Mouse (Mus musculus) naive thymus-derived CD4-positive, alpha-beta T cell, adult 2 months (primary cell): ENCODE measurements around the gene Gm20388.

Source experiments
- DNase-seq: peaks from one replicate; pipeline ENCODE4 v3.0.0-alpha.2; 2011; ENCODE audit warnings: low read depth

Gene Gm20388

GRCm38 (mm10) chr8:121985673-121986072, 2075.0 kb downstream of the Gm20388 start:
- DNase-seq: no peak

GRCm38 (mm10) chr8:121987892-121988291, 2077.3 kb downstream of the Gm20388 start:
- DNase-seq: no peak

GRCm38 (mm10) chr8:121990506-121991255, 2080.0 kb downstream of the Gm20388 start:
- no peak for DNase-seq

DNA sequence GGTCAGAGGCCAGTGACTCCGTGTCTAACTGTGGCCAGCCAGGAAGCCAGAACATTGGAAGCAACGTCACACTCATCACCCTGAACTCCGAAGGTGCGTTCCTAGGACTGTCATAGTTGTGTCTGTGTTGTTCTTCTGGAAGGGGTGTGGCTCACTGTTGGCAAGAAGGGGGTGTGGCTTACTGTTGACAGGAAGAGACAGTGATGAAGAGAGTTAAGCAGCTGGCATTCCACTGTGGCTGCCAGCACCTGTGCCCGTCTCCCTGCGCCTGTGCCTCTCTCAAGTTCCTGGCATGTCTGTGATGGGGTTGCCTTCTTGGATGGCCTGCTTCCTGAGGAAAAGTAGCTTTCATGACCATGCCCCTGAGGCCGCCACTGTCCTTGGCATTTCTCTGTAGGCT, 2081.0 kb downstream of the Gm20388 start:
- no peak for DNase-seq

DNA sequence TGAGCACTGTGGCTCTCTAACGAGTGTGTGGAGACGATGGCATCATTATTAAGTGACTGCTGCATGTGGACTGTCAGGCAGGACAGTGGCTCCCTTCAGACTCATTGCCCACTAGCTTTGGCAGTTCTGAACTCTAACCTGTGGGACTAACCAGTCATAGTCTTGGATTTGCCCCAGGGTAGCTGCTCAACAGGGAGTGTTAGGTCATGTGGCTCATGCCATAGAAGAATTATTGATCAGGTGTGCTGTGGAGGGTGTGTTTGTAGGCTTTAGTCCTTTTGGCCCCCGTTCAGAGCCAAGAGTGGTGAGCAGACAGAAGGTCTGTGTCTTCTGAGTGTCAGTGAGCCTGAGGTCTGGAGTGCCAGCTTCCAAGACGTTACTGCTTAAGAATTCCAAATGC, 2082.3 kb downstream of the Gm20388 start:
- DNase-seq: no peak

DNA sequence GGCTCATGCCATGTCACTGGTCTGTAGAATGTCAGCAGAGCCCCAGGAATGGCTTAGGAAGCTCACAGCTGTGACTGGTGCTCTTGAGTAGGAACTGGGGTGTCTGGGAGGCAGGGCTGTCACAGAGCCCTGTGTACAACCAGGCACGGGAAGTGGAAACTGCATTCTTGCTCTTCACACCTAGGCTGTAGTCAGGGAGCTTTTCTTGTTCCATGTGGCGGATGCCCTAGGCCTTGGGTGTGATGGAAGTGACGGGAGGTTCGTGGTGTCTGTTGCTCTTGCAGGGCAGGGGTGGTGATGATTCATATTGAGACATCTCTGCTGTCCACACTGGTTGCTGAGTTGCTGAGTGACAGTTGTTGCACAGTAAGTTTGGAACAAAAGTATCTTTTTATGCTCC, 2084.5 kb downstream of the Gm20388 start:
- DNase-seq: no peak

GRCm38 (mm10) chr8:121995895-121996294, 2085.3 kb downstream of the Gm20388 start:
- DNase-seq: no peak

- no peak for DNase-seq
Measured at GRCm38 (mm10) chr8:121998631-121999030, 2088.0 kb downstream of the Gm20388 start.

GRCm38 (mm10) chr8:121999211-121999610, 2088.6 kb downstream of the Gm20388 start:
- DNase-seq: no peak

GRCm38 (mm10) chr8:122001339-122002115, 2090.9 kb downstream of the Gm20388 start:
- no peak for DNase-seq

DNA sequence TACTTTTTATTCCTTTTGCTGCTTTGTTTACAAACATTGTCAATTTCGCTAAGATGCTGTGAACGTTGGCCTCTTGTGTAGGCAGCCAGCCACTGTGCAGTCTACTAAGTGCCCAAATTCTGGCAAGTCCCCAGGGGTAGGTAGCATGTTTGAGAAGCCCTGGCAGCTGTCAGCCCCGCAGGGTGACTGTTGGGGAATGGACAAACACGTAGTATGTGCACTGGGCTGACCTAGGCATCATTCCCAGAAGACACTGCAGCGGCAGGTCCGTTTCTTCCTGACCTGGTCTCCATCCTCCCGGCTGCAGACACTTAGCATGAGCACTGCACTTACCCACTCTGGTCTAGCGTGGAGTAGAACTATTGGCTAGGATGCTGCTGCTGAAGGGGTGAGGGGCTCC, 2093.0 kb downstream of the Gm20388 start:
- DNase-seq: no peak

DNA sequence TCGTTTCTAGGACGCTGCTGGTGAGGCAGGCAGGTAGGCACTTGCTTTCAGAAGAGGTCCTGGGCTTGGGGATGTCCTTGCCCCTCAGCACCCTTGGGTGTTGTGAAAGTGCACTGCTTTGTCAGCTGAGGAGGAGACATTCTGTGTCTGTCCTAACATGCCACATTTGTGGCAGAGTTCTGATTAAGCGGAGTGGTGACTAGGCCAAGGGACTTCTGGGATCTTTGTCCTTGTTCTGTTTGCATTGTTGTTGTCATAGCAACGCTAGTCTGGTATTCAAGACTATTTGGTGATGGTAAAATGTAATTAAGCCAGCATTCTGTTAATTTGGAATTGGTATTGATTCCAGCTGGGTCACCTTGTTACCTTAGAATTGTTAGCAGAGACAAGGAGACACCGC, 2093.5 kb downstream of the Gm20388 start:
- DNase-seq: no peak

GRCm38 (mm10) chr8:122005422-122006204, 2095.0 kb downstream of the Gm20388 start:
- no peak for DNase-seq

- DNase-seq: no peak
Measured at GRCm38 (mm10) chr8:122006688-122007484, 2096.2 kb downstream of the Gm20388 start.

DNA sequence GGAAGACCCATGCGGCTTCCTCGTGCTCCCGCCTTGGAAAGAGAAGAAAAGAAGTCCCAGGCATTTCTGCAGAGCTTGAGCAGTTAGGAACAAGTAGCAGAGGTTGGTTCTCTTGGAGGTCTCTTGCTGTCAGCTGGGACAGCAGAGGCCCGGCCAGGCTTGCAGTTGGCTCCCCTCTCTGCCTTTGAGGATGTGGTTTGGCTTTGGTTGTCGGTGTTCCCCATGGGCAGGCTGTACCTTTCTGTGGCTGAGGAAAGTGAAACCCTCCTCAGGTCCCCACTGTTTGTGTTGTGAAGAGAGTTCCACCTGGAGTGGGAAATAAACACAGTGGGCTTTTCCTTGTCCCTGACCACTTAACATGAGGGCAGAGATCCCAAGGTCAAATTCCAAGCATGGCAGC, 2097.8 kb downstream of the Gm20388 start:
- DNase-seq: no peak

DNA sequence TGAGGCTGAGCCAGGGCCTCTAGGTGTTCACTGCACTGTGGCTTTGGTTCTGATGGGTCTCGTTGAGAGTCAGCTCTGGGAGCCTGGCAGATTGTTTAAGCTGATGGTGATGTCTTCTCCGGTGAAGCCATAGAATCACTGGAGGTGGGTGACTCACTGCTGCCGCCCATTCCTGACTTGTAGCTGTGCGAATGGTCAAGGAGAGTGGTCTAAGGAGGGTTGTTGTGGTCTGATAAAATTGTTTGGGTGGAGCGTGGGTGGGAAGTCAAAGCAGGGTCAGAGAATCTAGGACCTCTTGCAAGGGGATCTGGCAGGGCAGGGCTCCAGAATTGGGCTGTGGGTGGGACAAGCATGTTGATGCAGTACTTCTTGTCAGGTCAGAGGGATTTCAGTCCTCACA, 2100.0 kb downstream of the Gm20388 start:
- DNase-seq: no peak

DNA sequence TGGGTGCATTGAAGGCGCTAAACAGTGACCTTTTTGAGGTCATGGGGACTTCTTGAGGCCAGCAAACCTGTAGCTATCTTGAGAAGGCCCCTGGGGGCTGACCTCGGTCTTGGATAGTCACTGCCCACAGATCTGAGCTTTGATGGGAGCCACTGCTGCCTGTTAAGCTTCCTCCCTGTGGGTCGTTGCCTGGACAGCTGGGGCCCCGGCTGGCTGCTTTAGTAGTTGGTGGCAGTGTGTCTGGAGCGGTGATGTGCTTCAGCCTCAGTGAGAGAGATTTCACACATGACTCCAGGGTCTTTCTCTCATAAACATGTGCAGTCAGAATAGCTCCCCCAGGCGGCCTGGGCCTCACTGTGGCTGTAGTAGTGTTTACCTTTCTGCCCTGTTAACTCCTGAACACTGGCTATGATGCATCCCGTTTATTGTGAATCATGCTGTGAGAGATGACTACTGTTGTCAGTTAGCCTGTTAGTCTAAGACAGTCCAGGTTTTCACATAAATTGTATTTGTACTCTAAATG, 2100.5 kb downstream of the Gm20388 start:
- DNase-seq: no peak

- DNase-seq: no peak
Measured at GRCm38 (mm10) chr8:122014606-122015005, 2104.0 kb downstream of the Gm20388 start.

DNA sequence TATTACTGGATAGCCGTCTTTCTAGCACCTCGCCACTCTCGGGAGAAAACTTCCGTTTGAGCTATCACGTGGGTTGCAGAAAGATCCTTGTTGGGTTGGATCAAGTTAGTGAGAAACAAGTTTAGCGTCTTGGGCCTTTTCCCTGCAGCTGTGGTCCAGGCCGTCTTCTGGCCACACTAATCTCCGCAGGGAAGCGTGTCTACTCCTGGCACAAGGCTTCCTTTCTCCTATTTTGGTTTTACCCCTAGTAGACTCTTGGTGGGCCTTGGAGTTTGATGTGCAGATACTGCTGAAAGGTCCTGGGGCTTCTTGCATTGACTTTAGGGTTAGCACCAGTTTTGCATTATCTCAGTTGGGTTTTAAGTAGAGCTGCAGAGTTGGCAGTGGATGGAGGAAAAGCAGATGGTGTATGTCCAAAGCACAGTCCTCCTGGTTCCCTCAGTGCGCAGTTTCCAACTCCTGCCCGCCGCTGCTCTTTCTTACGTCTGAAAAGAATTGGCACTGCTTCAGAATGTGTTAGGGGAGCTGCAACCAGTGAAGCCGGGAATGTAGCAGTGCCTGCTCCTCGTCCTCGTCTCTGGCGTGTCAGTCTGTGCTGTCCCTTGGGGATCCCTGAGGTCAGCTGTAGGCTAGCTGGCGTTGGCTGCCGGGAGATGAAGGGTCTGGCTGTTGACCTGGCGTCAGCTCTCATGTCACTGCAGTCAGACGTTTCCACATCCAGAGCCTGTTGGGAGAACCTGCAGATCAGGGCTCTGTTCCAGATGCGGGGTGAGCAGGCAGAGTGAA, 2107.6 kb downstream of the Gm20388 start:
- DNase-seq: no peak

DNA sequence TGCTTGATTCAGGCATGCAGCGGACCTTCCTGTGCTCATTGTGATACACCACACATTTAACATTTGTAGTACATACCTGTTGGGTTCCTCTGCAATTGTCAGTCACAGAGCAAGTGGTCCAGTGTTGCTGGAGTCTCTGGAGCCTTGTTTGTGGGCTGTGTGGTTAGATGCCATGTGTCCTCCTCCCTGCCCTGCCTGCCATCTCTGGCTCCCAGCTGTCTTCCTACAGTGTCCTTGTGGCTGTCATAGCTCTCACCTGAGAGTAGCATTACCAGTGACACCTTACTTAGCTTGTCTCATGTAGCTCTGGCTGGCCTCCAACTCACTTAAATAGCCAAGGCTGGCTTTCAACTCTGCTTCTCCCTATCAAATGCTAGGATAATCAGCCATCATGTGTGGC, 2108.5 kb downstream of the Gm20388 start:
- DNase-seq: no peak
